Mouse (Mus musculus) cortical plate, adult 2 months (tissue): ENCODE measurements at regions not wholly inside any gene's neighbourhood (a gene's known extent, or its start where the extent isn't known, plus 50 kb on each side); places are given as distances from the start of the nearest gene placed in this dataset.
A peak's percentile ranks its signal among the peaks of the same experiment; 100 is the strongest.

ENCODE experiments used
- H3K27ac ChIP-seq: fragments of 200-500 bp; 2 replicates; pipeline ENCODE4 v1.5.1; 2012; ENCODE audit warnings: low read length, control low read depth, inconsistent platforms; ENCODE audit not compliant: insufficient read depth
- H3K4me1 ChIP-seq: fragments of 200-500 bp; 2 replicates; pipeline ENCODE4 v1.6.1; 2011; ENCODE audit warnings: low read length; ENCODE audit not compliant: control insufficient read depth, insufficient read depth
- H3K4me3 ChIP-seq: fragments of 200-500 bp; 2 replicates; pipeline ENCODE4 v1.5.1; 2011; ENCODE audit warnings: mild to moderate bottlenecking, low read length, control low read depth; ENCODE audit not compliant: insufficient read depth
- CTCF ChIP-seq: fragments of 200-500 bp; IDR thresholded peaks from 2 replicates; pipeline ENCODE4 v1.5.1; 2011; ENCODE audit warnings: mild to moderate bottlenecking, control low read depth, low read length; ENCODE audit not compliant: insufficient read depth; ENCODE audit errors: extremely low read depth
- POLR2A ChIP-seq: fragments of 200-500 bp; IDR thresholded peaks from 2 replicates; pipeline ENCODE4 v1.6.1; 2011; ENCODE audit warnings: mild to moderate bottlenecking, low read length, control low read depth; ENCODE audit not compliant: insufficient read depth; ENCODE audit errors: extremely low read depth

DNA sequence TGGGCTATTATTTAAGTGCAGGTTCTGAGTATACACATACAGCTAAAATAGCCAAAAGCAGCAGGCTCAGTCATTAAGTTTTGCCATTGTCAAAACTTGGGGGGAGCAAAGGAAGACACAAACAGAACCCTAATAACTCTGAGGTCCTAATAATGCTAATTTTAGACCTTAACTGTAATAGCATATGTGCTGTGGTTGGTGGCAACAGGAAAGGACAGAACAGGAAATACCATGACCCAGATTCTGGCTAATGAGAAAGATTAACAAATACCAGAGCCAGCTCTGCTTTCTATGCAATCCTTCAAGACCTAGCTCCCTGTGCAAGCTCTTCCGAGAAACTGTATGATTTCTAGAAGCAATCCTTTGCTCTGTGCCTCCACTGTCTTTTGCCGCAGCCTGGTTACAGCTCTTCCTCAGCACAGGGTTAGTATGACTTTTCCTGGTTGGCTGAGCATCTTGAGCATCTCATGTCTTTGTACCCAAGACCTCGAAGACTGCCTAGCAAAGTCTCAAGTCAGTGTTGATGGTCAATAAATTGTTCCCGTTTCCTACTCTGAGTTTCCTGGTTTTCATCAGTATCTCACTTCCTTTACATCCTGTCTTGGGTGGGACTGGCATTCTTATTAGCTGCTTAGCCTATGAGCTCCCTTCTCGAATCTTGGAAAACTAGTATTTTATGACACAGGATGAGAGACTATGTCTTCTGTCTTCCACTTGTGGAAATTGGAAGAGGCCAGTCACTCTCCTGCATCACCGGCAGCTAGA is 49.9 kb upstream of the Eed start:
- no peak overlapping the region for H3K4me3 ChIP-seq
- H3K4me1 ChIP-seq = peaks cover 6% of the 10 kb centered on the region; the same call in 1 of the 2 replicates
- H3K27ac ChIP-seq = peak overlapping the region; percentile 75; the same call in 1 of the 2 replicates
- TF ChIP-seq CTCF (no peak), POLR2A (no peak)

DNA sequence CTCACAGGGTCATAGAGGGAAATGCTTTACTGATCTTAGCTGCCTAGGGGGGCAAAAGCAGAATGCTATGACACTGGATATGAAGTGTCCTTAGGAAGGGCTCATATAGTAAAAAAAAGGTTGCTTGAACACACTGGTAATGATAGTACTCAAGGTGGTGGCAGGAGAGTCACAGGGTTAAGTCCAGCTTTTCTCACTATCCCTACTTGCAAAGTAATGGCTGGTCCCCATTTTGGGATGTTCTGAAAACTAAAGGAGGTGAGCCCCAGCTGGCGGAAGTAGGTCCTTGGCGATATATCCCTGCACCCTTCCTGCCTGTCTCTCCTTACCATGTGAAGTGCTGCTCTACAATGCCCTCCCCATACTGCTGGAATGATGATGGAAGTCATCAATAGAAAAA is 52.3 kb upstream of the Eed start:
- H3K4me1 ChIP-seq = peaks cover 6% of the 10 kb centered on the region; the same call in 1 of the 2 replicates
- TF ChIP-seq POLR2A (no peak), CTCF (no peak)
- peak overlapping the region; percentile 61 for H3K27ac ChIP-seq
- H3K4me3 ChIP-seq = no peak overlapping the region

DNA sequence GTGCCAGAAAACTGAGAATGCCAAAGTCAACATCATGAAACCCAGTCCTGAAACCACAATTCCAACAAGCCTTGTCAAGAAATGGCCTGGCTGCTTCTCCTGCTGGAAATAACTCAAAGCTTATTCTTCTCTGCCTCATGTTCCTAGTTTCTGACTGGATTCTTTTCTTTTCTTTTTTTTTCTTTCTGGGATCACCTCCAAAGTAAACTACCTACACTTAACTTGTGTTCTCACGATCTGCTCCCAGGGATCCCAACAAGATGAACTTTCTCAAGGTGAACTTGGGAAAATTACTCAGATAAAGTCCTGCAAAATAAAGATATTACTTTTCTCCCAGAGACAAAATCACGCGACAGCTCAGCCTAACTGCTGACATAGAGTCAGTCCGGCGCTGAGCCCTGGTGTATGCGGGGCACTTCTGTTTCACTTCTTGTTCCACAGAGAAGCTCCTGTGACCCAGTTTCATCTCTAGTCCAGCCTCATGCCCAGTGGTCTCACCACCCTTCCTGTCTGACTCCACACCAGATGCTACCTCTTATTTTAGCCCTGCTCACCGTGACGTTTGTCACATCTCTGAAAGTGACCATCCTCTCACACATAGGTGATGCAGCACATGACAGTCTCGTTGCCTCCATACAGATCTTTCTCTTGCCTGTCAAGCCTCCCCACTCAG is 53.0 kb upstream of the Eed start:
- TF ChIP-seq POLR2A (no peak), CTCF (no peak)
- Histone ChIP-seq H3K4me3 (no peak overlapping the region), H3K27ac (peak overlapping the region; percentile 61), H3K4me1 (peaks cover 6% of the 10 kb centered on the region; the same call in 1 of the 2 replicates)

DNA sequence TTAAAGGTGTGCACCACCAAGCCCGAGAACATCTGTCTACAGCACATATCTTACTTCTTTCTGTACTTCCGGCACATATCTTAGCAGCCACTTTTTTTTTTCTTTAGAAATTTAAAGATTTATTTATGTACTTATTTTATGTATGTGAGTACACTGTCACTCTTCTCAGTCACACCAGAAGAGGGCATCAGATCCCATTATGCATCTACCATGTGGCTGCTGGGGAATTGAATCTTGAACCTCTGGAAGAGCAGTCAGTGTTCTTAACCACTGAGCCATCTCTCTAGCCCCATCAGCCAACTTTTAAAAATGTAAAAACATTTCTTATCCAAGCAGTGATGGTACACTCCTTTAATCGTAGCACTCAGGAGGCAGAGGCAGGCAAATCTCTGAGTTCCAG is 53.7 kb upstream of the Eed start:
- Histone ChIP-seq H3K4me3 (no peak overlapping the region), H3K27ac (0 out of 2 replicates have a peak overlapping the region, but pooled peaks have one; percentile 1)
- no peak for TF ChIP-seq POLR2A
- no peak for TF ChIP-seq CTCF

GRCm38 (mm10) chr7:90035396-90035795 is 54.6 kb upstream of the Eed start:
- H3K27ac ChIP-seq = no peak overlapping the region

More for the DNA sequence above, 53.7 kb upstream of the Eed start:
- peaks cover 4% of the 10 kb centered on the region; the same call in 1 of the 2 replicates for H3K4me1 ChIP-seq

DNA sequence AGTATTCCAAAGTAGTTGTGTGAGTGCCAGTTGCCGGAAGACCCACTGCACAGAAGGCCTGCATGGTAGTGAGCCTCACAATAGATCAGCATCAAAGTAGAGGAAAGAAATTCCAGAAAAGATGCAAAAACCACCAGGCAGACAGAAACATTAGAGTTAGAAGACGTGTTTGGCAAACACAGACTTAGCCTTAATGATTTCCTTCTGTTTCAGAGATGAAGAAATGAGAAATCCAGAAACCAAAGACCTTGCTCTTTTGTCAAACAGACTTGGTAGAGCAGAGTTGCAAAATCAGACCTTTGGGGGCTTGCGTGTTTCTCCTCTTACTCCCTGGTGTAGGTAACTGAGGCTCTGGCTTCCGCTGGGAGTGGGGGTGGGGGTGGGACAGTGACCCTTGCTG is 57.0 kb upstream of the Eed start:
- Histone ChIP-seq H3K4me3 (no peak overlapping the region), H3K27ac (no peak overlapping the region), H3K4me1 (no peaks in the 10 kb centered on the region; the same call in 1 of the 2 replicates)
- TF ChIP-seq POLR2A = no peak
- TF ChIP-seq CTCF = no peak

More at GRCm38 (mm10) chr7:90035396-90035795, 54.6 kb upstream of the Eed start:
- no peak for TF ChIP-seq POLR2A
- TF ChIP-seq CTCF = no peak
- H3K4me1 ChIP-seq = peaks cover 1% of the 10 kb centered on the region; the same call in 1 of the 2 replicates
- H3K4me3 ChIP-seq = no peak overlapping the region

- Histone ChIP-seq H3K4me3 (no peak overlapping the region), H3K27ac (no peak overlapping the region), H3K4me1 (no peaks in the 10 kb centered on the region; the same call in 1 of the 2 replicates)
- TF ChIP-seq POLR2A (no peak), CTCF (no peak)
These were observed 58.7 kb upstream of the Eed start for GRCm38 (mm10) chr7:90039504-90039903.

DNA sequence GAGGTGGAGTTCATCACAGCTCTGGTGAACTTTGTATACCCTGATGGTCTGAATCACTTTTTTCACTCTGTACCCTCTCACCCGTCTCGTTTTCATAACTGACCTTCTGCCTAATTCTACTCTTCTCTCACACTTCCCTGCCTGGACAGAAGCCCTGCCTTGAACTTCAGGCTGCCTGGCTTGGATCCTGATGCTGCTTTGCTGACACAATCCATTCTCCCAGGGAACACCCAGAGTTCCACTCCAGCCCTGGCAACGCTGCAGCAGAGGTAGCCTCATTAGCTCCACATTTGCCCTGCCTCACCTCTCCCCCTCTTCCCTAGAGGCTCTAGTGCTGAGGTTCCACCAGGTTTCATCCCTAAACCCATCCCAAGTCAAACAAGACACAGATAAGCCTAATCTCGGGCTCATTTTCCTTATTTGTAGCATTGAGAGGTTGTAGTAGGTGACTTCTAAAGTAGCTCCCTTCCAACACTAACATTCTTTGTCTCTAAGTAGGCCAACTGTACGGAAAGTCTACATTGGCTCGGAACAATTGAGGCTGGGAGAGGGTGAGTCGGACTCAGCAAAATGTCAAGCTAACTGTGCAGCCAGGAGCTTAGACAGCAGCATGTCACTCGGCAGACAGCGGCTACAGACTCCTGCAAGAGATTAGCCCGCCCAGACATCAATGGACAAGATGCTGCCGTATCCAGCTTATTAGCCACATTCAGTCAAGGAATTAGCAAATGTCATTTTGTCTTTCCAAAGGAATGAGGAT is 60.0 kb upstream of the Eed start:
- Histone ChIP-seq H3K27ac (no peak overlapping the region), H3K4me3 (no peak overlapping the region), H3K4me1 (no peaks in the 10 kb centered on the region; the same call in 1 of the 2 replicates)
- TF ChIP-seq CTCF = no peak
- TF ChIP-seq POLR2A = no peak

- no peaks in the 10 kb centered on the region; the same call in 1 of the 2 replicates for H3K4me1 ChIP-seq
- TF ChIP-seq CTCF = no peak
- no peak for TF ChIP-seq POLR2A
- no peak overlapping the region for H3K4me3 ChIP-seq
- H3K27ac ChIP-seq = peak overlapping the region; percentile 64
These were observed 60.8 kb upstream of the Eed start for GRCm38 (mm10) chr7:90041565-90042024.

- Histone ChIP-seq H3K4me1 (no peaks in the 10 kb centered on the region; the same call in 1 of the 2 replicates), H3K27ac (no peak overlapping the region), H3K4me3 (no peak overlapping the region)
- TF ChIP-seq CTCF = no peak
- TF ChIP-seq POLR2A = no peak
These were observed 61.6 kb upstream of the Eed start for GRCm38 (mm10) chr7:90042364-90042763.
